Mouse (Mus musculus) left cerebral cortex, adult 11 months (tissue): ENCODE data around the gene Rbm41.

Experiments
- DNase-seq: peaks from one replicate; pipeline ENCODE4 v3.0.0; 2022; ENCODE audit warnings: low spot score

Rbm41 gene

DNA sequence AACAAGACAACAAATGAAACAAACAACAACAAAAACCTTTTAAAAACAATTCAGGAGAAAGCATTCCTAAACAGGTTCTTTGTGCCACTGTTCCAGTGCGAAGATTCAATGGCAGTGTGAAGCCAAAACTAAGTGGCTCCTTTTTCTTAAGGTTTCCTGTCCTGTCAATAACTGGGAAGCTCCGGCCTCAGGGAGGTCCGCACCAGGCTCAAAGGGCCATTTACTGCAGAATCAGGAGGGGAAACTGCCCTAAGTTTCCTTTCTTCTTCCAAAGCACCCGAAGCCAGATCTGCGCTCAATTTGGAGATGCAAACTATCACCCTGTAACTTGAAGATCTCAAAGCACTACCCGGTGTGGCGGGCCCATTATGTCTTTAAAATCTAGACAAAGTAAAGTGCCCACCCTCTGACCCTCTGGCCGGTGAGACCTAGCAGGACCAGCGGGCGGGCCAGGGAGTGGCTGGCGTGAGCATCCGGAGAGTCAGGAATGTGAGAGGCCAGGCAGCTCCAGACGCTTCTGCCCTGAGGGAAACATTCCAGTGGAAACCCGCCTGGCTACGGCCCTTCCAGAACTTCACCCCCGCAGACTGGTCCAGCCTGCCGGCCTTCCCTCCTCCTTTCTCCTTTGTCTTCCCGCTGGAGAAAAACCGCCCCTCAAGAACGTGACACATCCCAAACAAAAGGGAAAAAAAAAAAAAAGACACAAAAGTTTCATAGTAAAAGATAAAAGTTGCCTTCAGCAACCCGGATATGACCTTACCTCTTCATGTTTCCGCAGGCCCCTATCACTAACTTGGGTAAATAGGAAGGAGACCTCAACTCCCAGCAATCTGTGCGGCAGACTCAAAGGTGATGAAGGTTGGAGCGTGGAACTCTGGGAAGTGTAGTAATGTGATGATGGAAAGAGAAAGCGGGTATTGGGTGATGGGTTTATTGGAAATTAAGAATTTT lies at the start of gene Rbm41:
TSS of gene Rbm41 (minus strand) at position 856 of the 951 bp plus-strand sequence.
- DNase-seq: peak; percentile 22

DNA sequence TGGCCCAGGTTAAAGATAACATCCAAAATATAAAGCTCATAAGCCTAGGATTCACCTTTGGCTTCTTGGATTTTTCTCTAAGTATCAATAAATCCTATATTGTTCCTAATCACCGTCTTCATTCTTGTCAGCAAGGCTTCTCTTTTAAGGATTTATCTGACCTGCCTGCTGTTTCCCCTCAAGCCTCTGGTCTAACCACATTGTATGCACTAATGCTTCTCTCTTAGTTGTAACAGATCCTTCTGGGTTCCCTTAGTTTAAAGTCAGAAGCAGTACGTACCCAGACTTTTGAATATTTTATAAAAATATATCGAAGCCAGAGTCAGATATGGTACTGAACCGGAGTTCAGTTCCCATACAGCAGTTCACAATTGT lies 283 bp upstream of the Rbm41 start:
- no peak for DNase-seq

DNA sequence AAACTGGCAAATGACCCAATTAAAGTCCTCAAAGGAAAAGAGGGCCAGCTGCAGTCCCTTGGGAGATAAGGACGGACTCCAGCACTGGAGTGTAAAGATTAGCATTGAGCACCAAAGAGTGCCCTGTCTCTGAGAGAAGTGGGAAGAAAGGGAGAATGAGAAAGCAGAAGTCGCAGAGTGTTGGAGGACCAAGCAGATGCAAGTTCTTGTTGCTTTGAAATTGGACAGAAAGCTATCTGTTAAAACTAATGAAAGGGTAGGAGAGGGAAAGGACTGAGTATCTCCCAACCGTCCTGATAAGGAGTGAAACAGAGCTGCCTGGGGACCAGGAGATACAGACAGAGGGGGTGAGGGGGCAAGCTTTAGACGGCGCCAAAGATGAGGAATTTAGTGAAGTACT lies 16.3 kb downstream of the Rbm41 start:
- no peak for DNase-seq

DNA sequence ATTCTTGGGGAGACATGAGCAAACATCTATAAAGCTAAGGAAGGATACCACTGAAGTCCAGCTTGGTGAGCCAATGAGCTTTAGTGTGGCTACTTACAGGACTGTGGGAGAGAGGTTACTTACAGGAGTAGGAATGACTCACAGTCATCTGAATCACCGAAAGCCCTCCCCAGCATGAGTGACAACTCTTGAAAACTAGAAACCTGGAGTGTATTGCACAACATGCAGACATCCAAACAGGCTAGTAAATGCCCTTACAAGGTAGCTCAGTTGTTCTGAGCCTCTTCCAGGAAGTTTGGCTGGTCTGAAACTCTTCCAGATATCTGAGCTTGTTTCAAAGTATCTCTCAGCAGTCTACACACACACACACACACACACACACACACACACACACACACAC lies 64.9 kb downstream of the Rbm41 start:
- no peak for DNase-seq

DNA sequence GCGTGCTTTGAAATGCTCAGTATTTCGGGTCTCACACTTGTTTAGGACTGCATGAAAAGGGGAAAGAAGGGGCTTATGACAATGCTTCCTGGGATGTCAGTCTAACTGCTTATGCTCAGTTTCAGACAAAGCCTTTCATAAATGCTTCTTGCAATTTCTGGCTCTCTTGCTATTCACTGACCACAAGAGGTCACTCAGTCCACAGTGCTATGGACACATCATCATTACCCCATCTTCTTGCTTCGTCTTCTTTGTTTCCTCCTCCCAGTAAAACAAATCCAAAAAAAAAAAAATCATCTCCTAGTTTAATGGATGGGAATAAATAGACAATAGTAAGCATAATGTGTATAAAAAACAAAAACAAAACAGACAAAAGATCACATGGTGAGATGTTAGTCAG lies 65.9 kb downstream of the Rbm41 start:
- no peak for DNase-seq

DNA sequence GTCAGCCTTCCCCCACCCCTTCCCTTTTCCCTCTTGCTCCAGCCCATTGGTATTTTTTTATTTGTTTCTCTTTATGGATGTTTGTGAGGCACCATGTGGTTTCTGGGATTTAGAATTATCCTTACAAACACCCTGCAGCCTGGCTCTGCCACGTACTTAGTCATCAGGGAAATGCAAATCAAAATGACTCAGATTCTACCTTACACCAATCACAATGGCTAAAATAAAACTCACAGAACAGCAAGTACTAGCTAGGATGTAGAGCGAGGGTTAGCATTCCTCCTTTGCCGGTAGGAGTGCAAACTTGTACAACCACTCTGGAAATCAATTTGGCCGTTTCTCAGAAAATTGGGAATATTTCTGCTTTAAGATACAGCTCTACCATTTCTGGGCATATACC lies 77.8 kb downstream of the Rbm41 start:
- no peak for DNase-seq

DNA sequence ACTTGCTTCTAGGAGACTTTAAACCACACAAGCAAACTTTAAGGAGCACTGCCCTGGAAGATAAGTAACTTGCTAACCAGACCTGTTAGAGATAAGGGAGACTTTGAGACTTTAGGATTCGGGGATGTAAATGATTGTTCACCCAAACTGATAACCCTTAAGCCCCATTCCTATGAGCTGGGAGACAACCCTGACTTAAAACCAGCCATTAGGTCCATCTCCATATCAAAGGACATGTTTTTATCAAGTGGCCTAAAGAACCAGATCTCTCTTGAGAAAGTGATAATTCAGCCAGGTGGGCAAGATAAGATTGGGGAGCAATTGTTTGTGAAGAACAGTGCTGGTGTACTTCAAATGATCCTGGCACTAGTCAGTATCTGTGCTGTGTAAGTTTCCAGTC lies 107.0 kb downstream of the Rbm41 start:
- no peak for DNase-seq

DNA sequence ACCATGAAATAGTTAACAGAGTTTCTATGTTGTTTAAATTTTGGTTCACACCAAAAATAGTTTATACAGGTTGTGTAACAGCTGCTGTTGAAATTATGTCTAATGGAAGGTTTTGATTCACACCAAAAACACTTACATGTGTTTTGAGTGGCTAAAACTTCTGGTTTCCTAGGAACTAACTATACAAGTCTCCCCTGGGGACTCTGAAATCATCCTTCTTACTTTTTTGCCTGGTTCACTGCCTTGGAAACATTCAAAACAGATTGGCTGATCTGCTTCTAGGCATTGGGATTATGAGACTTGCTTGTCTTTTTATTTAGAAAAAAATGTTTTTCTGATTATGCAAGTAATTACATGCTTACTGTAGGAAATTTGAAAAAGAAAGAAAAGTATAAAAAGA lies 115.2 kb downstream of the Rbm41 start:
- no peak for DNase-seq

DNA sequence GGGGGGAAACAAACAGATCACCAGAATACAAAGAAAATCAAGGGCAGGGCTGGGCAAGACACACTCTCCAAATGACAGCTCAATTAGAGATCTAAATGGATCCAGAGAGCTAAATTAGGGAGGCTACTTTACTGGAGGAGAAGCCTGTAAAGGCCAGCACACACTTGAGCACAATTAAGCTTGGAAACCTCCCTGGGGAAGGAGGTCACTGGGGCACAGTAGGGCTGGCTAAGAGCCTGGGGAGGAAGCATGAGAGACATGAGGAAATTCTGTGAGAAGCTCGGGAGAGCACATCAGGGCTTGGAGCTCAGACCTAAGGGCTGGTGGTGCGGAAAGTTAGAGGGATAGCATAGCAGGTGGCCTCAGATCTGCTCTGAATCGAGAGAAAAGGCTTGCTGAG lies 120.5 kb downstream of the Rbm41 start:
- DNase-seq: no peak

DNA sequence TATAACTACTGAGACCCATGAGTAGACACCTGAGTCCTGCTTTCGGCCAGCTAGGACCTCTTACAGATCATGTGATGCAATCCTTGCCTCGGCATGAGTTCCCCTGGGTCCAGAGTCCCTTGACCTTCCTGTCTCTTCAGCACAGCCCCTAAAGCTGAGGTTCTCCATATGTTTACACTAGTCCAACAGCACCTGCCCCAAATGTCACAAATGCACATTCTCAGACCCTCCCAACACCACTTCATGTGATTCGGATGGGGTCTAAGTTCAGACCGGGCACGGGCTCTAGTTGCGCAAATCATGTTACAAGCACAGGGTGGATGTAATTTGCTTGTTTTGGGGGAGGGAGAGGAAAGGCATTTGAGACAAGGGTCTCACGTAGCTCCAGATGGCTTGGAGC lies 121.3 kb downstream of the Rbm41 start:
- no peak for DNase-seq

DNA sequence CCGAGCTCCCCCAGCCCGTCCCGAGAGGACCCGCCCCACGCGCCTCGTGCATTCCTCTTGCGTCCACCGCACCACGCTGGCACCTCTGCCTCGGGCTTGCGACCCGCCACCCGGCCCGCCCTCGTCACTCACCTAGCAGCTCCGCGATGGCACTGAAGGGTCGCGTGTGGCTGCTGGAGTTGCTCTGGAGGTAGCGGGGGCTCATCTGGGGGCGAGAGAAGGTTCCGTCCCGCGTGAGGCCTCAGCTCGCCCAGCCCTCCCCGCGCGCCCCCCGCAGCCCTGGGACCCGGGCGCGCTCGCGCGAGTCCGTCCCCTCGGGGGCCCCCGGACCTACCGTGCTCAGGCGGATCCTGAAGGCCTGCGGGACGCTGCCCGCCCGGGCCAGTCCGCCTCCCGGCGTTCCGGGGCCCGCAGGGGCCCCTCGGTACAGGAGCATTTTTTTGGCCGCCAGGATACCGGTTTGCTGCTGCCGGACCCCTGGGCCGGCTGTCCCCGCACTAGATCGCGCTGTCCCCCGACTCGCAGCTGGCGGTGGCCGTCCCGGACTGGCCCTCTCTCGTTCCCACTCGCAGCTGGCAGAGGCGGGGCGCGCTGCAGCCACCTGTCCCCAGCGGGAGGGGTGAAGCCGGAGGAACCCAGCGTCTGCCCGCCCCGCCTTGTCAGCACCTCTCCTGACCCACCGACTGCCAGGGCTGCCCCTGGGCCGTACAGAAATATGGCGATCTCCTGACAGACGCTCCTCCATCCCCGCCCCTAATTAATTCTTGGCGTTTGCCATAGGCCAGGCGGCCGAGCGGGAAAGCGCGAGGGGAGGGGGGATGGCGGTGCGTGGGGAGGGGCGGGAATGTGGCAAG lies 127.2 kb downstream of the Rbm41 start, which contains the start of gene Morc4:
TSS of gene Morc4 (minus strand) at position 740 of the 854 bp plus-strand sequence.
- peak; percentile 16 for DNase-seq

DNA sequence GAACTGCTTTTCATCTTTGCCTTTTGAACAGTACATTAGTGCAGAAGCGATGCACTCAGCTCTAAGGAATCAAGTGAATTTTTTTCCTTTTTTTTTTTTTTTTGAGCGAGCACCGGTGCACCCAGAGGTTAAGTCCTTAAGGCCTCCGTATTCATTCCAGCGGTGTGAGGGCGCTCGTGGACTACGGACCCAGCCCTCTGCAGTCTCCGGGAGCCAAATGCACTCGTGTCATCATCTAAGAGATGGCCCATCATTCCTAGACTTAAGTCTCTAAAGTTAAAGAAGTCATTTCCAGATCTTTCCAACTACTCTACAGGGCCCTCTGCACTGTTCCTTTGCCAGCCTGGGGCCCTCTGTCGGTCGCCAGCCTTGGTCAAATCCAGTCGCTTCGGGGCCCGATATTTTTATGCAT lies 128.1 kb downstream of the Rbm41 start:
- DNase-seq: no peak

DNA sequence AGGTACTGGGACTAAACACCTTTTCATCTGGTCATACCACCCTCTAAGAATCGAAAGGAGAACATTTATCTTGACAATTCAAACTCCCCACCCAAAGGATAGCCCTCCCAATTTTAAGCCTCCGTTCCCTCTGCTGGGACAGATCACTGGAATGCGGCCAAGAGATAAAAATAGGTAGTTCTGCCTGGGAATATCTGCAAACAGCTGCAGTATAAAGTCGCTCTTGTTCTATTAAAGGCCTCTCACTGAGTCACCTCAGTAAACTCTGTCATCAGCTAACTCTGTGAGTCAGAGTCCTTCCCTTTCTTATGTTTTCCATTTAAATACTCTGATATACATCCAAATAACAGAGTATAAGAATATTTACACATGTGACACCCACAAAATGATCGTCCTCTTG lies 139.0 kb downstream of the Rbm41 start:
- DNase-seq: no peak

DNA sequence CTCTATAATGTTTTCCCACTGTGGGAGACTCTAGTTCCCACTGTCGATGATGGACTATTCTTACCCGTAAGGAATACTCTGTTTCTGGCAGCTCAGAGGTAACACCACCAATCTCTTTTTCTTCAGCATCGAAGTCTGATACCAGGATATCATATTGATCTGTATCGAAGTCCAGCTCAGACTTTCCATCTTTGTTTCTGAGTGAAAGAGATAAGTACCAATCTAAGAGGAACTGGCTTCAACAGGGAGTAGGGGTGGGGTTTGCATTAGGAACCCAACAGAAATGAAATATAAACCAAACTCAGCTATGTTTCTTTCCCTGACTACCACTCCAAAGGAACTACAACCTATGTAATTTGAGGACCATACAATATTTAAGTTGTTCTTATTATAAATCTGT lies 143.6 kb downstream of the Rbm41 start:
- no peak for DNase-seq

DNA sequence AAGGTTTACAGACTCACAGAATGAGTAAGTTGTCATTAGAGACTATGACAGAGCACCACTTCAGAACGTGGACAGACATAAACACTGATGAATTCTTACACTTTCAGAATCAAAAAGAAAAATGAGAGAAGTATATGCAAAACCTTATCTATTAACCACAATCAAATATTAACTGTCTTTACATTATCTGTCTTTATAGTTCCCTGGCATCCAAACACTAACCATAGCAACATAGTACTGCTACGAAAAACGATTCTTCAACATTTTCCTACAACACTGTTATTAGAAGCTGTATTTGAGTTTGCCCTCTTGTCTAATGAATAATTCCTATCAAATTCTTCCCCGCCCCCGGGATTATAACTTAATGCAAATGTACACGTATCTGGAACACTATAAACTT lies 157.3 kb downstream of the Rbm41 start:
- no peak for DNase-seq
